Mouse (Mus musculus): ENCODE results near the gene Apex1.
"Not testable (repeated sequence)": the region's sequence is repeated elsewhere in the genome, so short reads cannot be mapped to it uniquely, and the experiment has no call there.

Apex1 gene

GRCm38 (mm10) chr14:50968216-50968980 lies 43.6 kb downstream of the Apex1 start:
- in situ Hi-C loops (cut with MboI, MseI): no loop called here

- in situ Hi-C loops (cut with MboI, MseI): no loop called here
Observed at GRCm38 (mm10) chr14:50969041-50969440, 44.3 kb downstream of the Apex1 start.

- in situ Hi-C loops (cut with MboI, MseI): no loop called here
Observed at GRCm38 (mm10) chr14:50969558-50970544, 45.1 kb downstream of the Apex1 start.

- in situ Hi-C loops (cut with MboI, MseI): no loop called here
Observed at GRCm38 (mm10) chr14:50970822-50971221, 46.1 kb downstream of the Apex1 start.

- in situ Hi-C loops (cut with MboI, MseI): not testable (repeated sequence)
Observed at GRCm38 (mm10) chr14:50973054-50973453, 48.3 kb downstream of the Apex1 start.

GRCm38 (mm10) chr14:50973700-50974099 lies 48.9 kb downstream of the Apex1 start:
- in situ Hi-C loops (cut with MboI, MseI): no loop called here

- in situ Hi-C loops (cut with MboI, MseI): no loop called here
Observed at GRCm38 (mm10) chr14:50975001-50975400, 50.2 kb downstream of the Apex1 start.

GRCm38 (mm10) chr14:50976674-50977073 lies 51.9 kb downstream of the Apex1 start:
- in situ Hi-C loops (cut with MboI, MseI): no loop called here

Data from T-helper 2 cell (primary cell).